Mouse (Mus musculus) testis, adult 2 months (tissue): ENCODE data around the gene Gm9821. TPM values are rescaled to one million over a fixed set of nuclear protein-coding genes. Genes with fewer than 3 reads are reported as not detected.

ENCODE experiments used
- H3K27ac ChIP-seq: fragments of 200-500 bp; 2 replicates; pipeline ENCODE4 v1.5.1; 2012; ENCODE audit warnings: low read depth, low read length; ENCODE audit not compliant: control insufficient read depth, insufficient read depth
- H3K27me3 ChIP-seq: fragments of 200-500 bp; 2 replicates; pipeline ENCODE4 v1.6.1; 2012; ENCODE audit warnings: mild to moderate bottlenecking, low read length, moderate library complexity; ENCODE audit not compliant: control insufficient read depth, insufficient read depth
- H3K36me3 ChIP-seq: fragments of 200-500 bp; 2 replicates; pipeline ENCODE4 v1.6.1; 2012; ENCODE audit warnings: mild to moderate bottlenecking, low read length; ENCODE audit not compliant: control insufficient read depth, insufficient read depth
- H3K4me1 ChIP-seq: fragments of 200-500 bp; 2 replicates; pipeline ENCODE4 v1.6.1; 2012; ENCODE audit warnings: low read length; ENCODE audit not compliant: control insufficient read depth, insufficient read depth
- H3K4me3 ChIP-seq: fragments of 200-500 bp; 2 replicates; pipeline ENCODE4 v1.5.1; 2012; ENCODE audit warnings: low read depth, mild to moderate bottlenecking, low read length, moderate library complexity, mixed read lengths; ENCODE audit not compliant: control insufficient read depth
- CTCF ChIP-seq: fragments of 200-500 bp; IDR thresholded peaks from 2 replicates; pipeline ENCODE4 v1.5.1; 2012; ENCODE audit warnings: low read depth, mild to moderate bottlenecking, inconsistent platforms, low read length, moderate library complexity; ENCODE audit not compliant: control insufficient read depth, insufficient read depth, insufficient replicate concordance
- POLR2A ChIP-seq: fragments of 200-500 bp; IDR thresholded peaks from 2 replicates; pipeline ENCODE4 v1.6.1; 2012; ENCODE audit warnings: low read depth, mild to moderate bottlenecking, inconsistent platforms, low read length, moderate library complexity; ENCODE audit not compliant: control insufficient read depth
- polyA plus RNA-seq: library from polyadenylated mRNA; depleted of rRNA; stranded (reverse); fragments of >200 nt; gene quantifications from 2 replicates; pipeline ENCODE4 v1.2.3, GENCODE M21; 2012

The Gm9821 gene
- polyA plus RNA-seq, 1 experiment: not detected

DNA sequence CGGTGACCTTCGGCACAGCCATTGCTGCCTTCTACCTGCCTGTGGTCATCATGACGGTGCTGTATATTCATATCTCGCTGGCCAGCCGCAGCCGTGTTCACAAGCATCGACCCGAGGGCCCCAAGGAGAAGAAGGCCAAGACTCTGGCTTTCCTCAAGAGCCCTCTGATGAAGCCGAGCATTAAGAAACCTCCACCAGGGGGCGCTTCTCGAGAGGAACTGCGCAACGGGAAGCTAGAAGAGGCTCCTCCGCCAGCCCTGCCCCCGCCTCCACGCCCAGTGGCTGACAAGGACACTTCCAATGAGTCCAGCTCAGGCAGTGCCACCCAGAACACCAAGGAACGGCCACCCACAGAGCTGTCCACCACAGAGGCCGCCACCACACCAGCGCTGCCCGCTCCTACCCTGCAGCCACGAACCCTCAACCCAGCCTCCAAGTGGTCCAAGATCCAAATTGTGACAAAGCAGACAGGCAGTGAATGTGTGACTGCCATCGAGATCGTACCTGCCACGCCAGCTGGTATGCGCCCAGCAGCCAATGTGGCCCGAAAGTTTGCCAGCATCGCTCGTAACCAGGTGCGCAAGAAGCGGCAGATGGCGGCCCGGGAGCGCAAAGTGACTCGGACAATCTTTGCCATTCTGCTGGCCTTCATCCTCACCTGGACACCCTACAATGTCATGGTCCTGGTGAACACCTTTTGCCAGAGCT lies 17.5 kb upstream of the Gm9821 start:
- H3K27me3 ChIP-seq: 0 out of 2 replicates have a peak, but pooled peaks cover 1% of the 10 kb centered on the region
- H3K4me1 ChIP-seq: peaks cover 23% of the 10 kb centered on the region
- H3K36me3 ChIP-seq: no peaks in the 10 kb centered on the region
- TF ChIP-seq CTCF (peak; percentile 55), POLR2A (no peak)
- peak overlapping the region; percentile 66 for H3K4me3 ChIP-seq
- H3K27ac ChIP-seq: no peak overlapping the region

DNA sequence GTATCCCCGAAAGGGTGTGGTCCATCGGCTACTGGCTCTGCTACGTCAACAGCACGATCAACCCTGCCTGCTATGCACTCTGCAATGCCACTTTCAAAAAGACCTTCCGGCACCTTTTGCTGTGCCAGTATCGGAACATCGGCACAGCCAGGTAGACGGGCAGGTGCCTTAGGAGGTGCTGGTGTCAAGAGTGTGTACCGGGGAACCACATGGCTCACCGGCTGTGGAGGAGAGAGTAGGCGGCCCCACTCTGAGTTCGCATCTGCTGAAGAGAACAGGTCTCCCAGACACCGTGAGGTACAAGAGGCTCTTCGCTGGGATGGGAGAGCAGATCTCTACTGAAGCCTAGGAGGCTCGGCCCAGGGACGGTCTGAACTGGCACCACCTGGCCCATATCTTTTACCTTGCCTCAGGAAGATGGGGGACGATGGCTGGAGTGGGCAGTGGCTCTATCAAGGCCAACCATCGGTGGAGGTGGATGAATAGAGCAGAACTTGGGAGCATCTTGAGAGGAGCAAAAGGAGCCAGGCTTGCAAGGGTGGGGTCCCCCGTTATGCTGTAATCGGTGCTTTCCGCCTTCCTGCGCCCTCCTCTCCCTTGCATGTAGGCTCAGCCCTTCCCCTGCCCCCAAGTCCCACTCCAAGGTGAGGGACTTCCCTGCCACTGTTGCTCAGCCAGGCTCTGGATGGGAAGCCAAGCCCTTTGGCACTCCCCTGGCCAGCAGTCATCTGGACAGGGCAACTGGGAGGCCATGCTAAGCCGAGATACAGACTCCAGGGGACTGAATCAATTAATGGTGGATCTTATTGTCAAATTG lies 16.8 kb upstream of the Gm9821 start:
- H3K27me3 ChIP-seq: no peaks in the 10 kb centered on the region
- peak overlapping the region; percentile 66 for H3K4me3 ChIP-seq
- no peak overlapping the region for H3K27ac ChIP-seq
- TF ChIP-seq POLR2A (no peak), CTCF (no peak)
- H3K36me3 ChIP-seq: no peaks in the 10 kb centered on the region
- H3K4me1 ChIP-seq: peaks cover 18% of the 10 kb centered on the region

DNA sequence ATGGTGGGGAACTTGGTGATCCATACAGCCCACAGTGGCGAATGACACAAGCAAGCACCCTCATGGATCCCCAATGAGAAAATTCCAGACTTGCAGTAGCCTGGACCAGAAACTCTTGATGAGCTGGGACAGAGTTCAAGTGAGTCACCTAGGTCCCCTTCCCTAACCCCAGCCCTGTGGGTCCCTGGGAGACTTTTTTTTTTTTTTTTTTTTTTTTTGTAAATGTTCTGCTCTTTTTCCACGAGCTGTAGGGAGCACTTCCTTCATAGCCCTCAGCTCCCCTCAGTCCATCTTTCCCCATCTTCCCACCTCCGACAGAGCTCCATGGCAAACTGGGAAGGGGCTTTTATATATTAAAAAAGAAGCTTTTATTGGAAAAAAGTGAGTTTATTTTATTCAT lies 16.0 kb upstream of the Gm9821 start:
- TF ChIP-seq CTCF (no peak), POLR2A (no peak)
- Histone ChIP-seq H3K36me3 (no peaks in the 10 kb centered on the region), H3K4me3 (no peak overlapping the region), H3K4me1 (peaks cover 16% of the 10 kb centered on the region), H3K27ac (no peak overlapping the region), H3K27me3 (no peaks in the 10 kb centered on the region)

DNA sequence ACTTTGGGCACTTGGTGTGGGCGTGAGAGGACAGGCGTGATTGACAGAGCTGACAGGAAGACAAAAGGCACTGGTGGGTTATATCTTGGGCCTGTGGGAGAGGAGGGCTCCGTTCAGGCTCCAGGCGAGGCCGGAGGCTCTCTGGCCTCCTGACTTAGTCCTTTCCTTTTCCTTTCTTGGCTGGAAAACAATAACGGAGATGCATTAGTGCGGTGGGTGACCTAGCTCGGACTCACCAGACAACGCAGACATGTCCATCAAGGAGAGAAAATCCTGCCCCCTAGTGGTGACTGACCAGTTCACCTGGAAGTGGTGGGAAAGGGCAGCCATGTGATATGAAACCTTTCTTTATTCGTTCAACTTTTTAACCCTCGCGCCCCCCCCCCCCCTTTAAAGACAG lies 15.6 kb upstream of the Gm9821 start:
- H3K4me3 ChIP-seq: peak overlapping the region; percentile 39
- peak; percentile 74; the same call in 1 of the 2 replicates for TF ChIP-seq CTCF
- no peak for TF ChIP-seq POLR2A
- no peaks in the 10 kb centered on the region for H3K27me3 ChIP-seq
- H3K4me1 ChIP-seq: peaks cover 16% of the 10 kb centered on the region
- H3K27ac ChIP-seq: no peak overlapping the region
- no peaks in the 10 kb centered on the region for H3K36me3 ChIP-seq

DNA sequence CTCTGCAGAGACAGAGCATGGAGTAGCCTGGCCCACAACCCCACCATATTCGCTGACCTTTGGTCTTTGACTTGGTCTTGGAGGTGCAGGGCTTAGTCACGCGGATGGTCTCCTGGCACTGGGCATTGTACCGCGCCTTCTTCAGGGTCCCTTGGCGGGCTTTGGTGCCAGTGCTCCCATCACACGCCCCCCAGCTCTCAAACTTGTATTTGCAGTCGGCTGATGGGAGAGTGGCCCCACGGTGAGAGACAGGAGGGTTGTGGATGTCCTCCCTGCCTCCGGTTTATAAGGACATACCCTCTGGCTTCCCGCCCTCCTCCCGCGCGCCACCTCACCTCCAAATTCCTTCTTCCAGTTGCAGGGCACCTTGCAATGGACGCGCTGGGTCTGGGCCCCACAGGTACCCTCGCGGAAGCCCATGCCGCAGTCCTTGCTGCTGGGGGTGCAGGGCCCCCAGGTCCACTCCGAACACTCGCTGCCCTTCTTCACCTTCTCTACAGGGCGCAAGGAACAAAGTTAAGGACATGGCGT lies 14.7 kb upstream of the Gm9821 start:
- H3K36me3 ChIP-seq: no peaks in the 10 kb centered on the region
- H3K4me3 ChIP-seq: peak overlapping the region; percentile 50
- H3K27me3 ChIP-seq: no peaks in the 10 kb centered on the region
- no peak overlapping the region for H3K27ac ChIP-seq
- TF ChIP-seq CTCF: no peak
- TF ChIP-seq POLR2A: no peak
- peaks cover 16% of the 10 kb centered on the region for H3K4me1 ChIP-seq

DNA sequence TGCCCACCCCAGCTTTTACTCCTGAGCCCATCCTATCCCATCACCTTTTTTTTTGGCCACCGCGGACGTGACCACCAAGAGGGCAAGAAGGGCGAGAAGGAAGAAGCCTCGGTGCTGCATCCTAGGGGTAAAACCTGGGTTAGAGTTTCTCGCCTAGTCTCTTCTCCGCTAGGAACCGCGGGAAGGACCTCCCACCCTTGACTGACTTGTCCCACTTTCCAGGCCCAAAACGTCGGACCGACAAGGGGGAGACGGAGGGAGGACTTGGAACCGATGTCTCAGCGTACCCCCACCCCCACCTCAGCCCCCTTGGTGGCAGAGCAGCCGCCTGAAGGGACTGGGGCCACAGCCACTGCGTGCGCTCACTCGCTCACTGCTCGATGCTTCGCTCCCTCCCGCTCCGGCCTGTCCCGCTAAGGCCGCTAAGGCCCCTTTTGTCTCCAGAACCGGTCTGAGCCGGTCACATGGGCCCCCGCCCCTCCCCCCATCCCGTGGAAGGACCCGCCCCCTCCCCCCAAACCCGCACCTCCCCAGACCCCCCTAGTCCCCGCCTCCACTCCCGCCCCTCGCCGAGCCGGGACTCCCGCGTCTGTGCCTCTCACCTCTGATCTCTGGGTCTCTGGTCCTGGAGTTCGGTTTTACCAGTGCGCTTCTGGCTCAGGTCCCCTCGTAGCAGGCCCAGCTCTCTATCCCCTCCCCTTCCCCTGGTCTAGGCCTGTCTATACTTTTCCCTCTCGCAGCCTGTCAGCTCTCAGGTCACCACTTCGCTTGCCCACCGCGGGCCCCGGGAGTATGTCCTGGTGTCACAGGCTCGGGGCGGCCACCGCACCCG lies 14.0 kb upstream of the Gm9821 start:
- no peak overlapping the region for H3K27ac ChIP-seq

DNA sequence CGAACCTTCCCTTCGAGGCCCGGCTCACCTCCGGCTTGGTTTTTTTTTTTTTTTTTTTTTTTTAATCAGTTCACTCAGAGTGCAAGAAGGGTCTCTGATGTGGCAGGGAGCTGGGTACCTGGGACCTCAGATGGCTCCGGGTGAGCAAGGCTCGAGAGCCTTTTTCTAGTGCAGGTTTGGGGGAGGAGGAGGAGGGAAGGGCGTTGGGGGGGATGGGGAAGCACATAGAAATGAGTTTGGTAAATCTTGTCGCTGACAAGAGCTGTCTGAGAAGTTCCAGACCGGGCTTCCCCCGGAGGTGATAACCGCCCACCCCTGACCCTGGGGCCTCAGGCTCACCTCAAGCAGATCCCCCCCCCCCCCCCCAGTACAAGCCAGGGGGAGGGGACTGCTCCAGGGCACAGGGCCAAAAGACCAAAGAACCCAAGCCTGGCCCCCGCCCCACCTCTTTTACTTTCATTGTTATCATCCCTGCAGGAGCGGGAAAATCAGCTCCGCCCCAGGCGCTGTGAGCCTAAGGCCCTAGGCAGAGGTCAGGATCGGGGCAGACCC lies 13.3 kb upstream of the Gm9821 start, which contains the start of gene Mdk:
TSS of gene Mdk (minus strand) at position 138 of the 552 bp plus-strand sequence.
- no peak within 1 kb of the TSS for H3K27ac ChIP-seq
- H3K4me1 ChIP-seq: peaks cover 16% of the 10 kb centered on the region
- H3K27me3 ChIP-seq: no peaks in the 10 kb centered on the region
- TF ChIP-seq POLR2A (no peak), CTCF (no peak)
- peak within 1 kb of the TSS; percentile 73 for H3K4me3 ChIP-seq
- no peaks in the 10 kb centered on the region for H3K36me3 ChIP-seq

More for the DNA sequence above, 14.0 kb upstream of the Gm9821 start:
- TF ChIP-seq CTCF (no peak), POLR2A (no peak)
- no peaks in the 10 kb centered on the region for H3K36me3 ChIP-seq
- peak overlapping the region; percentile 73 for H3K4me3 ChIP-seq
- H3K27me3 ChIP-seq: no peaks in the 10 kb centered on the region
- peaks cover 16% of the 10 kb centered on the region for H3K4me1 ChIP-seq
